In genomic region chr9:98987131-98987530, GRCm38 (mm10) we compare ENCODE assay signal across 8 mouse cellular contexts. TPM values are rescaled to one million over a fixed set of nuclear protein-coding genes. Genes with fewer than 3 reads are reported as not detected.
DNase-seq lines count a peak whose midpoint lies in the region; ATAC-seq lines count a peak whose summit lies in the region.

No protein-coding gene starts in this region.

- WGBS in lung, embryonic 15.5 days, result 44% methylated on average over 9 of the region's 9 CpGs
- 50% methylated on average over 9 of the region's 9 CpGs for WGBS in embryonic facial prominence, embryonic 11.5 days
- WGBS in limb, embryonic 11.5 days, result 56% methylated on average over 9 of the region's 9 CpGs
- 43% methylated on average over 9 of the region's 9 CpGs for WGBS in stomach, embryonic 14.5 days

- no peak overlapping the region for H3K27ac ChIP-seq in lung, embryonic 15.5 days
- no peak overlapping the region for H3K27ac ChIP-seq in embryonic facial prominence, embryonic 11.5 days (replicated peaks; ENCODE audit: low read depth, low read length)
- H3K27ac ChIP-seq in limb, embryonic 11.5 days (replicated peaks; ENCODE audit: low read depth, low read length), result no peak overlapping the region
- H3K27ac ChIP-seq in stomach, embryonic 14.5 days (ENCODE audit: low read length), result no peak overlapping the region

- ATAC-seq in lung, embryonic 15.5 days (ENCODE audit: borderline replicate concordance, extremely low read depth, low FRiP score, low TSS enrichment), result no peak
- no peak for ATAC-seq in embryonic facial prominence, embryonic 11.5 days (replicated peaks; ENCODE audit: insufficient number of reproducible peaks, low FRiP score, low TSS enrichment, low read depth)
- no peak for ATAC-seq in limb, embryonic 11.5 days (ENCODE audit: insufficient number of reproducible peaks, low FRiP score, low TSS enrichment, low read depth)
- ATAC-seq in stomach, embryonic 14.5 days (ENCODE audit: insufficient number of reproducible peaks, insufficient read depth, low FRiP score, low read depth), result no peak

- no peaks in the 10 kb centered on the region for H3K9me3 ChIP-seq in lung, embryonic 15.5 days
- no peaks in the 10 kb centered on the region for H3K9me3 ChIP-seq in embryonic facial prominence, embryonic 11.5 days (replicated peaks; ENCODE audit: control insufficient read depth, low read length)
- H3K9me3 ChIP-seq in limb, embryonic 11.5 days (ENCODE audit: control insufficient read depth, low read length), result no peaks in the 10 kb centered on the region
- no peaks in the 10 kb centered on the region for H3K9me3 ChIP-seq in stomach, embryonic 14.5 days (ENCODE audit: control insufficient read depth, low read depth, low read length)

- no peak for DNase-seq in lung, postnatal 10 days
- no peak for DNase-seq in embryonic facial prominence, embryonic 11.5 days (ENCODE audit: low spot score)
- no peak for DNase-seq in limb, embryonic 11.5 days (ENCODE audit: low spot score)
- no peak for DNase-seq in cerebellum, adult 18-20 months
- no peak for DNase-seq in retina, postnatal 1 day
- DNase-seq in urinary bladder, adult 2 months (ENCODE audit: low spot score), result no peak

- H3K4me3 ChIP-seq in lung, embryonic 15.5 days, result peak overlapping the region; percentile 88
- no peak overlapping the region; the same call in 1 of the 2 replicates for H3K4me3 ChIP-seq in embryonic facial prominence, embryonic 11.5 days (ENCODE audit: low read depth, low read length)
- H3K4me3 ChIP-seq in limb, embryonic 11.5 days (ENCODE audit: low read depth, low read length), result peak overlapping the region; percentile 56
- peak overlapping the region; percentile 77 for H3K4me3 ChIP-seq in stomach, embryonic 14.5 days (ENCODE audit: low read depth, low read length)

- peaks cover 8% of the 10 kb centered on the region for H3K4me1 ChIP-seq in lung, embryonic 15.5 days
- H3K4me1 ChIP-seq in embryonic facial prominence, embryonic 11.5 days (ENCODE audit: control insufficient read depth, insufficient read depth, low read length), result no peaks in the 10 kb centered on the region
- H3K4me1 ChIP-seq in limb, embryonic 11.5 days (ENCODE audit: control insufficient read depth, insufficient read depth, low read length), result 0 out of 2 replicates have a peak, but pooled peaks cover 3% of the 10 kb centered on the region
- no peaks in the 10 kb centered on the region for H3K4me1 ChIP-seq in stomach, embryonic 14.5 days (ENCODE audit: control insufficient read depth, insufficient read depth, low read length)

- peak overlapping the region; percentile 91 for H3K4me2 ChIP-seq in lung, embryonic 15.5 days
- H3K4me2 ChIP-seq in embryonic facial prominence, embryonic 11.5 days (ENCODE audit: low read depth, low read length), result peak overlapping the region; percentile 82
- H3K4me2 ChIP-seq in limb, embryonic 11.5 days (ENCODE audit: low read depth, severe bottlenecking), result peak overlapping the region; percentile 75
- peak overlapping the region; percentile 79 for H3K4me2 ChIP-seq in stomach, embryonic 14.5 days (replicated peaks; ENCODE audit: low read depth, low read length)

- H3K36me3 ChIP-seq in lung, embryonic 15.5 days, result no peaks in the 10 kb centered on the region
- no peaks in the 10 kb centered on the region for H3K36me3 ChIP-seq in embryonic facial prominence, embryonic 11.5 days (replicated peaks; ENCODE audit: control insufficient read depth, insufficient read depth, low read depth, low read length)
- H3K36me3 ChIP-seq in limb, embryonic 11.5 days (ENCODE audit: control insufficient read depth, insufficient read depth, low read length), result no peaks in the 10 kb centered on the region
- H3K36me3 ChIP-seq in stomach, embryonic 14.5 days (ENCODE audit: control insufficient read depth, insufficient read depth, low read length), result no peaks in the 10 kb centered on the region

- peak overlapping the region; percentile 64; the same call in 1 of the 2 replicates for H3K9ac ChIP-seq in lung, embryonic 15.5 days
- no peak overlapping the region; the same call in 1 of the 2 replicates for H3K9ac ChIP-seq in embryonic facial prominence, embryonic 11.5 days (replicated peaks; ENCODE audit: low read length)
- H3K9ac ChIP-seq in limb, embryonic 11.5 days (ENCODE audit: low read length), result peak overlapping the region; percentile 53
- peak overlapping the region; percentile 51; the same call in 1 of the 2 replicates for H3K9ac ChIP-seq in stomach, embryonic 14.5 days (replicated peaks; ENCODE audit: low read depth, low read length)

- H3K27me3 ChIP-seq in lung, embryonic 15.5 days, result peaks cover 17% of the 10 kb centered on the region; the same call in 1 of the 2 replicates
- H3K27me3 ChIP-seq in embryonic facial prominence, embryonic 11.5 days (ENCODE audit: control insufficient read depth, insufficient read depth, low read length), result no peaks in the 10 kb centered on the region
- H3K27me3 ChIP-seq in limb, embryonic 11.5 days (ENCODE audit: control insufficient read depth, insufficient read depth, low read length), result no peaks in the 10 kb centered on the region
- 0 out of 2 replicates have a peak, but pooled peaks cover 7% of the 10 kb centered on the region for H3K27me3 ChIP-seq in stomach, embryonic 14.5 days (ENCODE audit: control insufficient read depth, insufficient read depth, low read length)

RNA-seq across cellular contexts. Expression of gene Faim, which starts 1.0 kb away (rescaled TPM):
- 42.3 and 42.9 TPM in 2 replicates for polyA plus RNA-seq in lung, embryonic 15.5 days (2015; fragmentation: Nextera tagmentation; extraction: Ambion mirVana)
- 68.7 and 69.7 TPM in 2 replicates for polyA plus RNA-seq in embryonic facial prominence, embryonic 11.5 days (2014; fragmentation: Nextera tagmentation; extraction: Ambion mirVana)
- 58.5 TPM in 2 replicates for polyA plus RNA-seq in limb, embryonic 11.5 days (2014; fragmentation: Nextera tagmentation; extraction: Ambion mirVana)
- 44.0 and 44.7 TPM in 2 replicates for polyA plus RNA-seq in stomach, embryonic 14.5 days (2014; fragmentation: Nextera tagmentation; extraction: Ambion mirVana)
- 12.8 and 15.8 TPM in 2 replicates for polyA plus RNA-seq in urinary bladder, adult 2 months (2012; rRNA removed)

RNA-seq across cellular contexts. Expression of gene Foxl2, which starts 32.0 kb away (rescaled TPM):
- polyA plus RNA-seq in lung, embryonic 15.5 days (2015; fragmentation: Nextera tagmentation; extraction: Ambion mirVana), result not detected in 2 replicates
- 4.4 and 4.9 TPM in 2 replicates for polyA plus RNA-seq in embryonic facial prominence, embryonic 11.5 days (2014; fragmentation: Nextera tagmentation; extraction: Ambion mirVana)
- not detected in 2 replicates for polyA plus RNA-seq in limb, embryonic 11.5 days (2014; fragmentation: Nextera tagmentation; extraction: Ambion mirVana)
- polyA plus RNA-seq in stomach, embryonic 14.5 days (2014; fragmentation: Nextera tagmentation; extraction: Ambion mirVana), result not detected in 2 replicates
- polyA plus RNA-seq in urinary bladder, adult 2 months (2012; rRNA removed), result not detected in 2 replicates

RNA-seq across cellular contexts. Expression of gene Gm1123, which starts 48.4 kb away (rescaled TPM):
- not detected in 2 replicates for polyA plus RNA-seq in lung, embryonic 15.5 days (2015; fragmentation: Nextera tagmentation; extraction: Ambion mirVana)
- polyA plus RNA-seq in embryonic facial prominence, embryonic 11.5 days (2014; fragmentation: Nextera tagmentation; extraction: Ambion mirVana), result not detected in 2 replicates
- not detected in 2 replicates for polyA plus RNA-seq in limb, embryonic 11.5 days (2014; fragmentation: Nextera tagmentation; extraction: Ambion mirVana)
- 0.38 TPM in 1 of 2 replicates, not detected in the other for polyA plus RNA-seq in stomach, embryonic 14.5 days (2014; fragmentation: Nextera tagmentation; extraction: Ambion mirVana)
- polyA plus RNA-seq in urinary bladder, adult 2 months (2012; rRNA removed), result not detected in 2 replicates
